Mouse (Mus musculus) stomach, embryonic 16.5 days (tissue): ENCODE measurements around the gene Ppp1r27. TPM values are rescaled to one million over a fixed set of nuclear protein-coding genes. Genes with fewer than 3 reads are reported as not detected.

Experiments used
- ATAC-seq: fragments of 200-750 bp; cut with Nextera tagmentation; 2 replicates; pipeline ENCODE4 v1.8.0; 2017; ENCODE audit warnings: moderate number of reproducible peaks, moderate TSS enrichment; ENCODE audit not compliant: insufficient read depth, low FRiP score
- H3K27ac ChIP-seq: fragments of 300-500 bp; sonication (generic); 2 replicates; pipeline ENCODE4 v1.5.1; 2014; ENCODE audit warnings: low read length
- H3K27me3 ChIP-seq: fragments of 300-500 bp; sonication (generic); 2 replicates; pipeline ENCODE4 v1.6.1; 2014; ENCODE audit warnings: low read length, control low read depth, mixed read lengths; ENCODE audit not compliant: control insufficient read depth, insufficient read depth
- H3K36me3 ChIP-seq: fragments of 300-500 bp; sonication (generic); 2 replicates; pipeline ENCODE4 v1.6.1; 2014; ENCODE audit warnings: low read length; ENCODE audit not compliant: control insufficient read depth, insufficient read depth
- H3K4me1 ChIP-seq: fragments of 300-500 bp; sonication (generic); 2 replicates; pipeline ENCODE4 v1.6.1; 2014; ENCODE audit warnings: low read length, control low read depth, mixed read lengths; ENCODE audit not compliant: control insufficient read depth, insufficient read depth
- H3K4me2 ChIP-seq: fragments of 300-500 bp; sonication (generic); 2 replicates; pipeline ENCODE4 v1.6.1; 2014; ENCODE audit warnings: low read depth, low read length, mixed read lengths
- H3K4me3 ChIP-seq: fragments of 300-500 bp; sonication (generic); replicated peaks from 2 replicates; pipeline ENCODE4 v1.5.1; 2014; ENCODE audit warnings: mild to moderate bottlenecking, low read length
- H3K9ac ChIP-seq: fragments of 300-500 bp; sonication (generic); 2 replicates; pipeline ENCODE4 v1.6.1; 2014; ENCODE audit warnings: low read length
- H3K9me3 ChIP-seq: fragments of 300-500 bp; sonication (generic); replicated peaks from 2 replicates; pipeline ENCODE4 v1.6.1; 2016; ENCODE audit warnings: low read length, control low read depth; ENCODE audit not compliant: control insufficient read depth
- WGBS: fragments of 180-500 bp; shearing (Covaris S2); extraction: QIAGEN DNeasy Blood & Tissue Kit; methylation state at CpG from one replicate; pipeline ENCODE4 v1.1.7; 2014; 5-methylcytosine and 5-hydroxymethylcytosine counted together
- polyA plus RNA-seq: library from polyadenylated mRNA; unstranded; fragments of >200 nt; fragmentation: Nextera tagmentation; extraction: Ambion mirVana; gene quantifications from 2 replicates; pipeline ENCODE4 v1.2.1, GENCODE M21; 2015

The Ppp1r27 gene
- polyA plus RNA-seq, 1 experiment from 2014 or later = 2.9 TPM

DNA sequence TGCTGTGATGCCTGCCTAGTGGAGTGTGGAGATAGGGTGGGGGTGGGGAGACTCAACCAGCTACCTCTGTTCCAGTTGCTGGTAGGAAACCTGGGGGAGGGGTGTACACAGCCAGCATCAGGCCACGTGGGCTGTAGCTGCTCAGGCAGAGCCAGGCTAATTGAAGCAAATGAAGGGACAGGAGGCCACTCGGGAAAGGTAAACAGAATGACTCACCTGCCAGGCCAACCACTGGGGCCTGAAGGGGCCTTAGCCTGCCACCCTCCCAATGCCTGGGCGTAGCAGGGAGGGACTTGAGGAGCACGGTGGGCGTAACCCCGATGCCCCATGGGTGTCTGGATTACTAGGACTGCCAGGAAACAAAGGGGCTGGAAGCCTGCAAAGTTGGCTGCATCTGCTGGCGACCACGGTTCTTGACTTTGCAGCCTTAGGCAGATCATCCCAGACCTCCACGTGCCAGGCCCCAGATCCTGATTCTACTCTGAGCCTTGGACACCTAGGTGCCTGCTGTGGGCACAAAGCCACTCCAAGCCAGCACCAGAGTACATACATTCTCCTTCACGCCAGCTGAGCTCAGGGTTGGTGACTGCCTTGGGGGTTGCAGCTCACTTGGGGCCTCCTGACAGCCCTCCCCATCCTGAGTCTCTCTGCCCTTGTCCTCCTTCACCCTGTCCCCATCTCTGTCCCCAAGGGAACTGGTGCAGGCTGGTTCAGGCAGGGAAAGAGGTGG is 11.5 kb downstream of the Ppp1r27 start:
- ATAC-seq = peak; percentile 92
- Histone ChIP-seq H3K27me3 (no peaks in the 10 kb centered on the region), H3K4me3 (no peak overlapping the region), H3K9ac (peak overlapping the region; percentile 40), H3K4me1 (peaks cover 25% of the 10 kb centered on the region), H3K27ac (peak overlapping the region; percentile 77), H3K4me2 (no peak overlapping the region), H3K36me3 (no peaks in the 10 kb centered on the region; the same call in 1 of the 2 replicates), H3K9me3 (no peaks in the 10 kb centered on the region)
- 24% methylated on average over 10 of the region's 10 CpGs for WGBS

GRCm38 (mm10) chr11:120538955-120539284 is 12.0 kb downstream of the Ppp1r27 start:
- WGBS = 44% methylated on average over 8 of the region's 8 CpGs
- Histone ChIP-seq H3K4me2 (no peak overlapping the region), H3K27me3 (no peaks in the 10 kb centered on the region), H3K4me1 (peaks cover 25% of the 10 kb centered on the region), H3K9me3 (no peaks in the 10 kb centered on the region), H3K9ac (peak overlapping the region; percentile 47), H3K27ac (peak overlapping the region; percentile 77), H3K4me3 (no peak overlapping the region), H3K36me3 (no peaks in the 10 kb centered on the region; the same call in 1 of the 2 replicates)
- ATAC-seq = no peak

DNA sequence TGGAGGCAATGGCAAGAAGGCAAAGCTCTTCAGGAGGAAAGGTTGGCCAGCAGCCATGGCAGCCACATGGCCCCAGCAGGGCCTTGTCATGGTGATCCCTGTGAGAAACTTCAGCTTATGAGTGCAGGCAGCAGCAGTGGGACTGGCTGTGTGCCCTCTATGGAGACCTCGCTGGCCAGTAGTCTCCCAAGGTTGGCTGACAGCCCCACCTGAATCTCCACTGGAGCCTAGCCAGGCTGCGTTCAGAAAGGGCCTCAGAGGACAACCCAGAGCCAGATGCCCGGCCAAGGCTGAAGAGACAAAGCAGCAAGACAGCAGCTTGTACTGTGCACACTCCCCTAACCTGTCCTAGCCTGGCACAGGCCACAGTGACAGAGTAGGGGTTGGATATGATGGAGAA is 12.4 kb downstream of the Ppp1r27 start:
- Histone ChIP-seq H3K9me3 (no peaks in the 10 kb centered on the region), H3K4me2 (no peak overlapping the region), H3K4me1 (peaks cover 25% of the 10 kb centered on the region), H3K27ac (peak overlapping the region; percentile 77), H3K36me3 (no peaks in the 10 kb centered on the region), H3K4me3 (no peak overlapping the region), H3K27me3 (no peaks in the 10 kb centered on the region), H3K9ac (peak overlapping the region; percentile 47)
- 55% methylated on average over 3 of the region's 3 CpGs for WGBS
- ATAC-seq = no peak

DNA sequence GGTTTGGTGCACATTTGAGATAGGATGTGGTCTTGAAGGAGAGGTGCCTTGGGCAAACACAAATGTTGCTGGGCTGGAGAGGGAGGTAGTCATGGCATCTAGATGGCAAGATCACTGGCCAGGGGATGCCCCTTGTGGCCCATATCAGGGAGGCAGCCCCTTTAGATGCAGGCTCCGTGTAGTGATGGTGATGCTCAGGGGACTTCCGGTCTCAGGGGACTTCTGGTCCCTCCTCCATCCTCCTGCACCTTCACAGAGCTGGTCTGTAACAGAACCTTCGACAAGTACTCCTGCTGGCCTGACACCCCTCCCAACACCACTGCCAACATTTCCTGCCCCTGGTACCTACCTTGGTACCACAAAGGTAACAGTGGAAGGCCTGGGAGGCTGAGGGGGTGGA is 15.1 kb downstream of the Ppp1r27 start:
- Histone ChIP-seq H3K4me3 (no peak overlapping the region), H3K9me3 (no peaks in the 10 kb centered on the region), H3K9ac (no peak overlapping the region), H3K27me3 (peaks cover 21% of the 10 kb centered on the region), H3K27ac (no peak overlapping the region), H3K36me3 (no peaks in the 10 kb centered on the region), H3K4me1 (peaks cover 31% of the 10 kb centered on the region), H3K4me2 (no peak overlapping the region)
- 80% methylated on average over 3 of the region's 3 CpGs for whole genome bisulfite sequencing
- no peak for ATAC-seq

- ATAC-seq = no peak
- Histone ChIP-seq H3K27me3 (peaks cover 28% of the 10 kb centered on the region), H3K4me1 (peaks cover 31% of the 10 kb centered on the region), H3K4me3 (no peak overlapping the region), H3K27ac (no peak overlapping the region), H3K36me3 (no peaks in the 10 kb centered on the region), H3K9ac (0 out of 2 replicates have a peak overlapping the region, but pooled peaks have one; percentile 14), H3K9me3 (no peaks in the 10 kb centered on the region), H3K4me2 (no peak overlapping the region)
- WGBS = 67% methylated on average over 3 of the region's 3 CpGs
These were observed 15.8 kb downstream of the Ppp1r27 start for GRCm38 (mm10) chr11:120535145-120535544.

GRCm38 (mm10) chr11:120534093-120534492 is 16.8 kb downstream of the Ppp1r27 start:
- Histone ChIP-seq H3K4me2 (no peak overlapping the region), H3K27me3 (peaks cover 38% of the 10 kb centered on the region), H3K27ac (no peak overlapping the region), H3K9me3 (no peaks in the 10 kb centered on the region), H3K9ac (no peak overlapping the region), H3K4me1 (peaks cover 21% of the 10 kb centered on the region), H3K4me3 (no peak overlapping the region), H3K36me3 (no peaks in the 10 kb centered on the region)
- no peak for ATAC-seq
- 82% methylated on average over 8 of the region's 8 CpGs for WGBS

DNA sequence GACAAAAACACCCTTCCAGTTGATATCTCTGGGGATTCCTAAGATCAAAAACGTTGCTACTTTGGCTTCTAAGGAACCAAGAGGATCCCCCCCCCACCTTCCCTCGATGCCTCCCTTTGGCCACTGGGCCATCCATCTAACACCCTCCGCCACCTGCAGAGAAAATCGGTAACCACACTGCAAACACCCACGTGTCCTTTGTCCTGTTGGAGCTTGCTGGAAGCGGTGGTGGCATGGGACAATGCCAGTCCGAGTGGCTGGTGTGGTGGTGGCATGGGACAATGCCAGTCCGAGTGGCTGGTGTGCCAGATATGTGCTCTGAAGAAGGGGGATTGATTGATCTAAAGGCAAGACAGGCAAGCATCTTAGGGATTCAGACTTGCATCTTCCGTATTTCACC is 19.3 kb downstream of the Ppp1r27 start:
- peaks cover 11% of the 10 kb centered on the region for H3K4me1 ChIP-seq
- no peaks in the 10 kb centered on the region for H3K9me3 ChIP-seq
- peaks cover 47% of the 10 kb centered on the region for H3K27me3 ChIP-seq
- ATAC-seq = no peak
- H3K9ac ChIP-seq = no peak overlapping the region
- H3K36me3 ChIP-seq = no peaks in the 10 kb centered on the region
- H3K4me2 ChIP-seq = no peak overlapping the region
- no peak overlapping the region for H3K4me3 ChIP-seq
- H3K27ac ChIP-seq = no peak overlapping the region
- WGBS = 25% methylated on average over 9 of the region's 9 CpGs

DNA sequence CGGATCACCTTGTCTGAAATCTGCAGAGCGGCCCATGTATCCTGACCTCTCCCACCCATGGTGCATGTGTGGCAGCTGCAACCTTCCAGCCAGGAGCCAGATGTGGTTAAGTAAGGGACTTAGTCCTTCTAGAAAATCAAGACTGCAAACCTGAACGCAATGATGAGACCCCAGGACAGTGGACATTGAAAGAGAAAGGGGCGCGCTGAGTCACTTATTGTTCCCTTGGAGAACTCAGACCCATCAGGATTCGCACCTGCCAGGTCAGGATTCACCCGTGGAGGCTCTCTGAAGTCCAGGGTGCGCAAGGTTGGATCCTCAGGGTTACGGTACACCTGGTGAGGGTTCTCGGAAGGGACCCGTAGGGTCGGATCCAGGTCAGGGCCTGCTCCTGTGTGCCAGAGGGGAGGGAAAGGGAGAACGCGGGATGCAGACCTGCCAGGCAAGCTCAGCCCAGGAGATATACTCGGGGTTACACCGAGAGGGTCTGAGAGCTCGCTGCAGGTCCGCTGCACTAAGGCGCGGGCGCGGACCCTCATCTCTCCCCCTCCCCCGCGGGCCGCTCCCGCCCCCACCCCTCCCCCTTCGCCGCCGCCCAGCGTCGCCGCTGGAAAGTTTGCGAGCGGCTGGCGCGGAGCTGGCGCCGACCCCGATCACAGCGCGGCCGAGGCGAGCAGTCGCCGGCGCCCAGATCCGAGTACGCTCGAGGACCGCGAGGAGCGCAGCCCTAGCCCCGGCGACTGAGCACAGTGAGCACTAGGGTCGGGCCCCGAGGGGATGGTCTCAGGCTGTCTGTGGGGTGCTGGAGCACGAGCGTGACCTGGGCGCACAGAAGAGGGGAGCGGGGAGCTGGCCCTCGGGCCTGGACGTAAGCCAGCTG is 20.6 kb downstream of the Ppp1r27 start, which contains the start of gene Gcgr:
TSS of gene Gcgr (plus strand) at position 615 of the 880 bp plus-strand sequence.
- Histone ChIP-seq H3K27ac (no peak within 1 kb of the TSS), H3K4me1 (peaks cover 11% of the 10 kb centered on the region), H3K4me3 (peak within 1 kb of the TSS; percentile 48), H3K9me3 (no peaks in the 10 kb centered on the region), H3K4me2 (peak within 1 kb of the TSS; percentile 87), H3K36me3 (no peaks in the 10 kb centered on the region), H3K9ac (peak within 1 kb of the TSS; percentile 76), H3K27me3 (peaks cover 47% of the 10 kb centered on the region)
- WGBS = 11% methylated on average over 61 of the region's 62 CpGs
- peak; percentile 48 for ATAC-seq

DNA sequence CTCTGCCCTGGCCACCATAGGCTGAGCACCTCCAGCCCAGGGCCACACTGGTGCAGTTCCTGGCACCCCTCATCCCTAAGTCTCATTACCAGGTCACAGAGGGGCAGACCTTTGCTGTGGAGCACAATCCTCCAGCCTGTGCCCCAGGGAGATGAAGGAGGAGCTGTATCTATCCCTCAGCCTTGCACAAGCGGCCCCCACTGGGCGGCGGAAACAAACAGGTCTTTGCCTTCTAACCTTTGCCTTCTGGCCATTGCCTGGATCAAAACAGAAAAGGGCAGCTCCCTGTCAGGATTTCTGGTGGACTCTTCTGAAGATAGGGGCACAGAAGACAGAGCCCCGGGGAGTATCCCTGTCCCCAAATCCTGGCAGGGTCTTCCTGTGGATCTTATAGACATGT is 22.0 kb downstream of the Ppp1r27 start:
- H3K27me3 ChIP-seq = peaks cover 47% of the 10 kb centered on the region
- 65% methylated on average over 4 of the region's 4 CpGs for WGBS

More for the DNA sequence above, 22.0 kb downstream of the Ppp1r27 start:
- no peak for ATAC-seq
- Histone ChIP-seq H3K27ac (no peak overlapping the region), H3K9ac (no peak overlapping the region), H3K36me3 (no peaks in the 10 kb centered on the region), H3K4me2 (no peak overlapping the region), H3K4me1 (peaks cover 11% of the 10 kb centered on the region), H3K9me3 (no peaks in the 10 kb centered on the region), H3K4me3 (no peak overlapping the region)
